Mouse (Mus musculus) CH12.LX (cell line): ENCODE measurements at regions not wholly inside any gene's neighbourhood (a gene's known extent, or its start where the extent isn't known, plus 50 kb on each side); places are given as distances from the start of the nearest gene placed in this dataset.

Source experiments
- BHLHE40 ChIP-seq: IDR thresholded peaks from 2 replicates; pipeline ENCODE4 v1.6.1; 2011; ENCODE audit warnings: mild to moderate bottlenecking, low read depth, low read length, improper control_type of control experiment
- CHD2 ChIP-seq: IDR thresholded peaks from 2 replicates; pipeline ENCODE4 v1.6.1; 2011; ENCODE audit warnings: low read length, improper control_type of control experiment
- CTCF ChIP-seq, 2 experiments: IDR thresholded peaks in 1 of 2; conservative IDR thresholded peaks in 1 of 2; 2 replicates each; pipeline ENCODE4 v1.5.1; 2011 to 2012; ENCODE audit warnings: low read depth in 2 of 2, low read length in 2 of 2, improper control_type of control experiment in 1 of 2, inconsistent platforms in 1 of 2, mild to moderate bottlenecking in 1 of 2, moderate library complexity in 1 of 2
- EP300 ChIP-seq: IDR thresholded peaks from 2 replicates; pipeline ENCODE4 v1.6.1; 2011; ENCODE audit warnings: low read length, improper control_type of control experiment
- MAFK ChIP-seq: IDR thresholded peaks from 2 replicates; pipeline ENCODE4 v1.6.1; 2011; ENCODE audit warnings: low read length, improper control_type of control experiment; ENCODE audit not compliant: insufficient replicate concordance
- MAZ ChIP-seq: IDR thresholded peaks from 2 replicates; pipeline ENCODE4 v1.6.1; 2012; ENCODE audit warnings: low read depth, mild to moderate bottlenecking, inconsistent platforms, low read length, improper control_type of control experiment, moderate library complexity
- MYC ChIP-seq: IDR thresholded peaks from 2 replicates; pipeline ENCODE4 v1.6.1; 2011; ENCODE audit warnings: low read depth, mild to moderate bottlenecking, improper control_type of control experiment, low read length
- NRF1 ChIP-seq: IDR thresholded peaks from 2 replicates; pipeline ENCODE4 v1.6.1; 2014; ENCODE audit warnings: low read depth, mild to moderate bottlenecking, inconsistent platforms, low read length, improper control_type of control experiment, moderate library complexity
- RAD21 ChIP-seq: IDR thresholded peaks from 2 replicates; pipeline ENCODE4 v1.6.1; 2011; ENCODE audit warnings: low read depth, mild to moderate bottlenecking, low read length, improper control_type of control experiment, moderate library complexity
- TCF12 ChIP-seq: IDR thresholded peaks from 2 replicates; pipeline ENCODE4 v1.6.1; 2014; ENCODE audit warnings: low read depth, mild to moderate bottlenecking, inconsistent platforms, low read length, improper control_type of control experiment
- USF1 ChIP-seq: IDR thresholded peaks from 2 replicates; pipeline ENCODE4 v1.6.1; 2014; ENCODE audit warnings: low read depth, mild to moderate bottlenecking, inconsistent platforms, low read length, improper control_type of control experiment
- ZNF384 ChIP-seq: IDR thresholded peaks from 2 replicates; pipeline ENCODE4 v1.6.1; 2012; ENCODE audit warnings: low read depth, low read length, improper control_type of control experiment, inconsistent platforms

- TF ChIP-seq MYC (no peak), BHLHE40 (no peak), NRF1 (no peak), CTCF (conservative IDR thresholded peaks at IDR 0.05 in 1 of 2, IDR thresholded peaks at IDR 0.05 in 1 of 2; ENCODE audit: low read depth in 2 of 2, low read length in 2 of 2) (no peak), ZNF384 (no peak), CHD2 (no peak), USF1 (no peak), MAFK (no peak), MAZ (no peak), RAD21 (no peak), TCF12 (no peak), EP300 (no peak)
Observed at GRCm38 (mm10) chr17:16344061-16344460, 513.2 kb upstream of the Rgmb start.
